ENCODE assay signal across 30 mouse cellular contexts in genomic region chr5:14054472-14054871, GRCm38 (mm10). TPM values are rescaled to one million over a fixed set of nuclear protein-coding genes. Genes with fewer than 3 reads are reported as not detected.
"Had no signal": no experiment of that assay in that cellular context is flagged by ENCODE, and none has a peak within 500 bp of the region (broad histone marks: within the 10 kb centered on the region; RNA-seq: fewer than 3 reads in every experiment).

No protein-coding gene starts in this region.

- H3K9ac ChIP-seq: heart, embryonic 12.5 days; hindbrain, embryonic 12.5 days; hindbrain, embryonic 14.5 days; intestine, embryonic 15.5 days; kidney, embryonic 15.5 days; limb, embryonic 13.5 days; limb, embryonic 15.5 days; liver, embryonic 12.5 days; liver, embryonic 14.5 days had no signal

- H3K27me3 ChIP-seq: heart, embryonic 12.5 days; hindbrain, embryonic 12.5 days; intestine, embryonic 15.5 days; kidney, embryonic 15.5 days; limb, embryonic 13.5 days; limb, embryonic 15.5 days; liver, embryonic 12.5 days had no signal

- ATAC-seq: hindbrain, embryonic 16.5 days; inflammation-experienced regulatory T-cells, adult 6 months; intestine, embryonic 15.5 days; intestine, postnatal 0 days; liver, embryonic 12.5 days had no signal

- H3K9me3 ChIP-seq: heart, embryonic 10.5 days; heart, embryonic 12.5 days; hindbrain, embryonic 10.5 days; hindbrain, embryonic 12.5 days; intestine, embryonic 15.5 days; kidney, embryonic 15.5 days; limb, embryonic 13.5 days; limb, embryonic 15.5 days; liver, embryonic 12.5 days had no signal

- H3K27ac ChIP-seq: gastrocnemius, adult 2 months; heart, embryonic 10.5 days; hindbrain, embryonic 10.5 days; hindbrain, embryonic 12.5 days; hindbrain, embryonic 14.5 days; intestine, embryonic 15.5 days; kidney, embryonic 15.5 days; kidney, postnatal 0 days; limb, embryonic 13.5 days; limb, embryonic 15.5 days; liver, embryonic 12.5 days; liver, embryonic 14.5 days had no signal

- H3K4me3 ChIP-seq: gastrocnemius, adult 2 months; heart, embryonic 10.5 days; heart, embryonic 12.5 days; hindbrain, embryonic 10.5 days; hindbrain, embryonic 12.5 days; intestine, embryonic 15.5 days; kidney, embryonic 15.5 days; limb, embryonic 13.5 days; limb, embryonic 15.5 days; liver, embryonic 12.5 days had no signal

- H3K4me2 ChIP-seq: heart, embryonic 12.5 days; hindbrain, embryonic 12.5 days; hindbrain, embryonic 14.5 days; intestine, embryonic 15.5 days; kidney, embryonic 15.5 days; limb, embryonic 13.5 days; limb, embryonic 15.5 days; liver, embryonic 12.5 days had no signal

- H3K4me1 ChIP-seq: heart, embryonic 10.5 days; heart, embryonic 12.5 days; hindbrain, embryonic 10.5 days; hindbrain, embryonic 12.5 days; intestine, embryonic 15.5 days; kidney, embryonic 15.5 days; limb, embryonic 13.5 days; limb, embryonic 15.5 days; liver, embryonic 12.5 days had no signal

- DNase-seq: gastrocnemius, adult 2 months; gastrocnemius, postnatal 10 days; gastrocnemius, postnatal 25 days; heart, adult 18-20 months; heart, postnatal 10 days; heart, postnatal 4 days; kidney, adult 18-20 months; kidney, adult 8-10 months; kidney, postnatal 14 days; kidney, postnatal 36 days; layer of hippocampus, postnatal 36 days; left cerebral cortex, postnatal 4 days; lung, adult 18-20 months had no signal

- H3K36me3 ChIP-seq: heart, embryonic 10.5 days; heart, embryonic 12.5 days; hindbrain, embryonic 10.5 days; hindbrain, embryonic 12.5 days; intestine, embryonic 15.5 days; kidney, embryonic 15.5 days; limb, embryonic 13.5 days; limb, embryonic 15.5 days; liver, embryonic 12.5 days had no signal

RNA-seq across cellular contexts. Expression of gene Sema3e, which starts 29.4 kb away (rescaled TPM):
- total RNA-seq: granulocyte monocyte progenitor cell, adult 5-6 weeks had no signal
- polyA plus RNA-seq: liver, adult 2 months had no signal
